Mouse (Mus musculus): ENCODE measurements around the gene Usp2.

Gene Usp2

DNA sequence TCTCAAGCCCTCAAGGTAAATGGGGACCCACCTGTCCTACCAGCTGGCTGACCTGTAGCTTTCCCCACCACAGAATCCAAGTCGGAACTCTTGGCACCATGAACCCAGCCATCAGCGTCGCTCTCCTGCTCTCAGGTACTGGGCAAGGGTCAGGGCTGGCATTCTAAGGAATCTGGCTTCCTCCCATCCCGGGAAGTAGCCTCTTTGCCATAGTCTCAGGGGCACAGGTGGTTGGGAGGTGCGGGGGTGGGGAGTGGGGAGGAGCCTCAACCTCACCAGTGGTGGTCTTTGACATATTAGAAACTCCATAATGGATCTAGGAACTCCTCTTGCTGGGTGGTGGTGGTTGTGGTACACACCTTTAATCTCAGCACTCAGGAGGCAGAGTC is 20.9 kb upstream of the Usp2 start:
- DNase-seq (ENCODE audit: low read depth, low spot score), result no peak

DNA sequence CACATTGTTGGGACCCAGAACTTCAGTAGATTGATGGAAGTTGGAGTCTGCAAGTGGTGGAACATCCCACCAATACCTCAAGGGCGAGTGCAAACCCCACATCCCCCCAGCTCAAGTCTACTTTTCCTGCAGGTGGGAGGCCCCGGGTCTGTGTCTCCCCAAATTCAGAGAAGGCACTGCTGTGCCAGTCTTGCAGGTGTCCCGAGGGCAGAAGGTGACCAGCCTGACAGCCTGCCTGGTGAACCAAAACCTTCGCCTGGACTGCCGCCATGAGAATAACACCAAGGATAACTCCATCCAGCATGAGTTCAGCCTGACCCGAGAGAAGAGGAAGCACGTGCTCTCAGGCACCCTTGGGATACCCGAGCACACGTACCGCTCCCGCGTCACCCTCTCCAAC is 20.4 kb upstream of the Usp2 start:
- no peak for DNase-seq (ENCODE audit: low read depth, low spot score)

DNA sequence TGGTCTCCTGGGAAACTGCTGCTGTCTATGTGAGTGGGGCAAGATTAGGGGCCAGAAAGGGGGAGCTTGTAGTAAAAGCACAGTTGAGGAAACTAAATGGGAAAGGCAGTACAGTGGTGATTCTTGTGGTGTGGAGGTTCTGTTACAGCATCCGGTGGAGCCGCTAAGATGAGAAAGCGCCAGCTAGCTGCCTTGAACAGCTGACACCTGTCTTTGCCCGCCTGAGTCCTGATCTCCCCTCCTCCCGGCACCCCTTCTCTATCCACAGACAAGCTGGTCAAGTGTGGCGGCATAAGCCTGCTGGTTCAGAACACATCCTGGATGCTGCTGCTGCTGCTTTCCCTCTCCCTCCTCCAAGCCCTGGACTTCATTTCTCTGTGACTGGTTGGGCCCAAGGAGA is 19.8 kb upstream of the Usp2 start:
- no peak for DNase-seq (ENCODE audit: low read depth, low spot score)

DNA sequence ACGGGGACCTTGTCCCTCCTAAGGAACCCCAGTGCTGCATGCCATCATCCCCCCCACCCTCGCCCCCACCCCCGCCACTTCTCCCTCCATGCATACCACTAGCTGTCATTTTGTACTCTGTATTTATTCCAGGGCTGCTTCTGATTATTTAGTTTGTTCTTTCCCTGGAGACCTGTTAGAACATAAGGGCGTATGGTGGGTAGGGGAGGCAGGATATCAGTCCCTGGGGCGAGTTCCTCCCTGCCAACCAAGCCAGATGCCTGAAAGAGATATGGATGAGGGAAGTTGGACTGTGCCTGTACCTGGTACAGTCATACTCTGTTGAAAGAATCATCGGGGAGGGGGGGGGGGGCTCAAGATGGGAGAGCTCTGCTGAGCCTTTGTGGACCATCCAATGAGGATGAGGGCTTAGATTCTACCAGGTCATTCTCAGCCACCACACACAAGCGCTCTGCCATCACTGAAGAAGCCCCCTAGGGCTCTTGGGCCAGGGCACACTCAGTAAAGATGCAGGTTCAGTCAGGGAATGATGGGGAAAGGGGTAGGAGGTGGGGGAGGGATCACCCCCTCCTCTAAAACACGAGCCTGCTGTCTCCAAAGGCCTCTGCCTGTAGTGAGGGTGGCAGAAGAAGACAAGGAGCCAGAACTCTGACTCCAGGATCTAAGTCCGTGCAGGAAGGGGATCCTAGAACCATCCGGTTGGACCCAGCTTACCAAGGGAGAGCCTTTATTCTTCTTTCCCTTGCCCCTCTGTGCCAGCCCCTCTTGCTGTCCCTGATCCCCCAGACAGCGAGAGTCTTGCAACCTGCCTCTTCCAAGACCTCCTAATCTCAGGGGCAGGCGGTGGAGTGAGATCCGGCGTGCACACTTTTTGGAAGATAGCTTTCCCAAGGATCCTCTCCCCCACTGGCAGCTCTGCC is 19.0 kb upstream of the Usp2 start:
- DNase-seq (ENCODE audit: low read depth, low spot score), result no peak

DNA sequence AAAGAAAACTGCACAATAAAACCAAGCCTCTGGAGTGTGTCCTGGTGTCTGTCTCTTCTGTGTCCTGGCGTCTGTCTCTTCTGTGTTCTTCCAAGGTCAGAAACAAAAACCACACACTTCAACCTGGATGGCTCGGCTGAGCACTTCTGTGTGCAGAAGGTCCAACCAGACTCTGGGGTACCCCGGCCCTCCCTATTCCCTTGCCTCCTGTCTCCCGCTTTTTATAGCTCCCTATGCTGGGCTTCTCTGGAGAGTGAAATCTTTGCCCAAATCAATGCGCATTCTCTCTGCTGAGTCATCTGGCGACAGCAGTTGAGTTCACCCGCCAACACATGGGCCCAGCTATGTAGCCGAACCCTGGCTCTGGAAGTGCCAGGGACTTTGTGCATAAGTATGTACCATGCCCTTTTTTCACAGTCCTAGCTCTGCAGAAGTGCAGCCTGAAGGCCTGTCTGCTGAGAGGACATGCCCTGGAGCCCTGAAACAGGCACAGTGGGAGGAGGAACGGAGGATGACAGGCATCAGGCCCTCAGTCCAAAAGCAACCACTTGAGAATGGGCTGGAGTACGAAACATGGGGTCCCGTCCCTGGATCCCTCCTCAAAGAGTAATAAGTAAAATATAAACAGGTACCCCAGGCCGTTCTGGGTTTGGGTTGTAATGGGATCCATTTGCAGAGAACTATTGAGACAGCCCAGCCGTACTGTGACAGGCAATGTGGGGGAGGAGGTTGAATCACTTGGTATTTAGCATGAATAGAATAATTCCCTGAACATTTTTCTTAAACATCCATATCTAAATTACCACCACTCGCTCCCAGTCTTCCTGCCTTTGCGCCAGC is 18.1 kb upstream of the Usp2 start:
- peak; percentile 88 for DNase-seq (ENCODE audit: low read depth, low spot score)

DNA sequence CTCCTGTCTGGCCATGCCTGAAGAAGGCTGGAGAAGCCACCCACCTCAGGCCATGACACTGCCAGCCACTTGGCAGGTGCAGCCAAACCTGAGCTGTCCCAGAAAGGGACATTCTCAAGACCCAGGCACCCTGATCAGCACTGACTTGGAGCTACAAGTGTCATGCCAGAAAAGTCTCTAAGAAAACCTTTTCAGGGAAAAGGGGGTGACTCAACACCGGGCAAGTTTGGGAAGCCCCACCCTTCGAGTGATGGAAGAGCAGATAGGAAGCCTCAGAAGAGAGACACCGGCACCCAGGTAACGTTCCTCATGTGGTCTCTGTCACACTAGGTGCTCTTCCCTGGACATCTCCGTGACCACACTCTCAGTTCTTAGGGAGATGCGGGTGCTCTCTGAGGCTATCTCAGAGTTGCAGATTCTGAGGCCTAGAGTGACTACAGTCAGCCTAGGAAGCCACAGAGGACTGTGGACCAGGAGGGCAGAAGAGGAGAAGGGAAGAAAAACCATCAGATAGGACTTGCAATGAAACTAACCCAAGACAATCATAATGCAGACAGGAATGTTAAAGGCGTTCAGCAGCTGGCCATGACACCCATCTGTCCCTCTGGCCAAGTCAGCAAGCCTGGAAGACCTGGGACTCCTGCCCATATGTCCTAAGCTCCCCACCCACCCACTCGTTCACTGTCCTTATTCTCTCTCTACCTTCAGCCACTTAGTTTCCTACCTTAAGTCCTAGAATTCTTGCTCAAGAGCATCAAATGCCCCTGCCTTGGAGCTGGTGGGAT is 17.2 kb upstream of the Usp2 start:
- DNase-seq (ENCODE audit: low read depth, low spot score), result no peak

DNA sequence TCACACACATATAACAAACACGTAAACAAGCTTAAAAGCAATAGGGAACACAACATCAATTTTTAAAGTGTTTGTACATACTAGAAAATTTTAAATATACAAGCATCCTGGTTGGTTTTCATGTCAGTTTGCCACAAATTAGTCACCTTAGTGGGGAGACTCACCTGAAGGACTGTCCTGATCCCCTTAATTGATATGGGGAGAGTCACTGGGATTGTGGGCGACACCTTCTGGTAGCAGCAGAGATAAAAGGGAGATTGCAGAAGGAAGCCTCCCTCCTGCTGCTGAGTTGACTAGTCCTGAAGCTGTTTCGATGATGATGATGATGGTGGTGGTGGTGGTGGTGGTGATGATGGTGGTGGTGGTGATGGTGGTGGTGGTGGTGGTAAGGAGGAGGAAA is 14.0 kb upstream of the Usp2 start:
- DNase-seq (ENCODE audit: low read depth, low spot score), result no peak

DNA sequence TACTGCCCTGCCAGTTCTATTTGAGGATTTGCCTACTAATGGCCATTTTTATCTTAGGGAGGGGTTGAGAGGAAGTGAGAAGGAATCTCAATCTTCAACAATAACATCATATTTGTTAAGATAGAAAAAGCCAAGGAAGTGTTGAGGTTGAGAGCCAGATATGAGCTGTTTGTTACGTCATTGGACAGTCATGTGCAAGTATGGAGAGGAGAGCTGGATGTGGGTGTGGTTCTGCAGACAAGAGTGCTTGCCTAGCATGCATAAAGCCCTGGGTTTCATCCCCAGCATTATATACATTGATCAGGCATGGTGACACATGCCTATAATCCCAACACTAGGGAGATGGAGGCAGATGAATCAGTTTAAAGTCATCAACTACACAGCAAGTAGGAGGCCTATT is 12.9 kb upstream of the Usp2 start:
- no peak for DNase-seq (ENCODE audit: low read depth, low spot score)

DNA sequence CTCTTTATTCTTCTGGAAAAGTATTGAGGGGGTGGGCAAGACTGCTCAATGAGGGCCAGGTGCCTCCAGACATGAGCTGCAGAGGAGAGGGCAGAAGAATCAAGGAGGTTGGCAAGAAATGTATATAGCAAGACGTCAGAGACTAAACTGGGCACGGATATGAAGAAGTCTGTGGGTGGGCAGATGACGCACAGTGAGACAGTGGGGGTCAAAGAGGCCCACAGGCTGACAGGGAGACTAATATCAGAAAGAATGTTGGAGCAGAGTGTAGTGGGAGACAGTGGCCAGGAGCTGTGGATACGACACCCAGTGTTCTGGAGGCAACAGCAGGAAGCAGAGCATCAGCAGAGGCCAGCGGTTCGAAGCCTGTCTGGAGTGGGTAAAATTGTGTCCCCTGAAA is 8.2 kb upstream of the Usp2 start:
- DNase-seq (ENCODE audit: low read depth, low spot score), result no peak

DNA sequence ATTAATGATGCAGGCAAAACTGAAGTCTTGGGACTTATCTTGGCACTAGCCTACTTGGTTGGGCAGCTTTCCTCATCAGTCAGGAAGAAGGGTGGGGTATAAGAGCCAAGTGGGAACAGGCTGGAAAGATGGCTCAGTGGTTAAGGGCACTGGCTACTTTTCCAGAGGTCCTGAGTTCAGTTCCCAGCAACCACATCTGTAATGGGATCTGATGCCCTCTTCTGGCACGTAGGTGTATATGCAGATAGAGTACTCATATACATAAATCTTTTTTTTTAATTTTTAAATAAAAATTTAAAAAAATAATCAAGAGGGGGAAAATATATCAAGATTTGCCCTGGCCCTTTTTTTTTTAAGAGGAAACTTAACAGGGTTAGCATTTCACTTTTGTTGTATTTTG is 1.6 kb upstream of the Usp2 start:
- DNase-seq (ENCODE audit: low read depth, low spot score), result no peak

DNA sequence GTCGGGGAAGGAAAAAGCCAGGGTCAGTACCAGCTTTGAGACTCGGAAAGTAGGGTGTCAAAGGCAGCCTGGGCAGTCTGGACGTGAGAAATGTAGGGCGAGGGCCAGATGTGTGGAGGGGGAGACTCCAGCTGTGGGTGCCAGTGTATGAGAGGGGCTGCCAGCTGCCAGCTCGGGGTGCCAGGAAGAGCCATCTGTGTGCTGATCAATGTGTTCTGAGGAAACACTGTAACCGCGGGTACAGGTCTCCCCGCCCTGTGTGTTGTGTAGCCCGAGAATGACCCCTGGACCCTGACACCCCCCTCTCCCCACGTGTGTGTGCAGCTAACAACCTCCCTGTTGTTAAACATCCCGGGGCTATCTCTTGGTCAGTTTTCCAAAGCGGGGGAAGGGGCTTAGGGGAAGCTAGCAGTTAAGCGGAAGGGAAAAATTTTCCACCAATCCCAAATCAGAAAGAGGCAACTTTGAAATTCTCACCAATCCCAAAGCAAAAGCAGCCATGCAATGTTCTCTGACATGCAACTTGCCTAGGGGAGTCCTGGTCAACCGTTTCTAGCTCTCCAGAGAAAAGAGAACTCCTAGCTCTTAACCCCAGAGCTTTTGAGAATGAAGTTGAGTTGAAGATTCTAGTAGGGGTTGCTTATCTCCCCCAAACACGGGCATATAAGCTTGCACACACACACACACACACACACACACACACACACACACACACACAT is 579 bp downstream of the Usp2 start:
- peak; percentile 69 for DNase-seq (ENCODE audit: low read depth, low spot score)

DNA sequence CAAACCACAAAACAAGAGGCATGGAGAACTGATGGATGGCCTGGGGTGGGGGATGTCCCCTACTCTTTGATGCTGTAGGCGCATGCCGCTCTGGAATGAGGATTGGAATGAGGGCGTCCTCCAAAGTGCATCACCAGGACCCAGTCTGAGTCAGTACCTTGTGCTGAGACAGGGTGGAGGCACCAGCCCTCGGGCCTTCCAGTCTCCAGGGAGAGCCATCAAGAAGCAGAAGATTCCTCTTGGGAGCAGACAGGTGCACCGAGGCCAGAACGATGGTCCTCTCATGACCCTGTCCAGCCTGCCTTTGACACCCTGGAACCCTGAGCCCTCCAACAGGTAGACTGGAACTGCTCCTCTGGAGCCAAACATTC is 1.1 kb downstream of the Usp2 start:
- no peak for DNase-seq (ENCODE audit: low read depth, low spot score)

DNA sequence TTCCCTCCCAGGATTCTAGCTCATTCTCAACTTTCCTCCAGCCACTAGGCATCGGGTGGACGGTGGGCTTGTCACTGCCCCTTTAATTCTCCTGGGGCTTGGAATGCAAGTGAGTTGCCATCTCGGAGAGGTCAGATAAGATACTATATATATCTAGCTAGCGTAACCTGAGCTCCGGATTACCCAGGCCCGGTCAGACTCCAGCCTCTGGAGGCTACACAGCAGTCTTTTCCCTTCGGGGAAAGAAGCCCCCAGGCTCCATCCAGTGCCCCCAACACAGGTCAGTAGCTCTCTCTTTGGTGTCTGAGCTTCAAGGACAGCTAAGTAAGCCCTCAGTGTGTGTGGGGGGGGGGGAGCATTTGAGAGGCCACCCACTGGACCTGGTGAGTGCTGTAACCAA is 2.4 kb downstream of the Usp2 start:
- no peak for DNase-seq (ENCODE audit: low read depth, low spot score)

DNA sequence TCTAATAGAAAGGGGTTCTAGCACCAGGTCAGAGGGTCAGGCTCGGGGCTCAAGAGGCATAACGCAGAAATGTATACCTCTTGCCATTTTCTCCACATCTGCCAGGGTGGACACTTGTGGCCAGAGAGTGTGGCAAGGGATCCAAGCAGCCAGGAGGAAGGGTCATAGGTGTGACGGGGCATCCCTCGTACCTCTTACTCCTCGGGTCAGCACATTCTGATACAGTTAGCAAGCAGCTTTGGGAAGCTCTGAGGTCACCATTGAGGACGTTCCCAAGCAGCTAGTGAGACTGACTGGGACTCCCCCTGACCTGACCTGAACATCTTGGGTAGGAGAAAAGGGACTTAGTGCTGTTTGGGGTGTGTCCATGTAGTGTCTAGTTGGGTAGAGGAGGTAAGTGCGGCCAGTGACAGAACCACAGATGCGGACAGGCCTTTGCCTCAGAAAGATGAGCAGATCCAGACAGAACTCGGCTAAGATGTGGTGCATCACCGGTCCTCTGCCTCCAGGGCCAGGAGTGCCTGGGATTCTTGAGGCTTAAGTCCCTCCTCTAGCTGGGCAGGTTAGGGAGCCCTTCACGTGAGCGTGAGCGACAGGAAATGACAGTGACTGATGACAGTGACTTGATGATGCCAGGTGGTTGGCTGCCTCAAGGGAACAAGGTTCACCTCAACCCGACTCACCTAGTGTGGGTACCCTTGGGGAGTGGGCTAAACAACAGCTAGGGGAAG is 3.5 kb downstream of the Usp2 start:
- no peak for DNase-seq (ENCODE audit: low read depth, low spot score)

DNA sequence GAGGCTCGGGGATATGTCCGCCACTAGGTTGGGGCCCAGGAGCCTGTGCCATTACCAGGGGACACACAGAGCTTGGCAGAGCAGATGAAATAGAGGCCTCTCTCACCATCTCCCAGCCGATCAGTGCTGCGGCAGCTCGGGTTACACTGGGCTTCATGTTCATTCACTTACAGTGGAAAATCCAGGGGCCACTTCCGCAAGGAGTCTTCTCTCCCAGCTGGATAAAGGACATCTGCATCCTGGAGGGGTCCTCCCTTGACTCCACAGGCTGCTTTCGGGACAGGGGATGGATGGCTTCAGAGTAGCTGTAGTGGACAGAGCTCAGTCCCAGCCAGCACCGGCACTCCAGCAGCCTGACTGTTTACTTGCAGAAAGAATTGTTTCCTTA is 4.0 kb downstream of the Usp2 start:
- DNase-seq (ENCODE audit: low read depth, low spot score), result no peak

DNA sequence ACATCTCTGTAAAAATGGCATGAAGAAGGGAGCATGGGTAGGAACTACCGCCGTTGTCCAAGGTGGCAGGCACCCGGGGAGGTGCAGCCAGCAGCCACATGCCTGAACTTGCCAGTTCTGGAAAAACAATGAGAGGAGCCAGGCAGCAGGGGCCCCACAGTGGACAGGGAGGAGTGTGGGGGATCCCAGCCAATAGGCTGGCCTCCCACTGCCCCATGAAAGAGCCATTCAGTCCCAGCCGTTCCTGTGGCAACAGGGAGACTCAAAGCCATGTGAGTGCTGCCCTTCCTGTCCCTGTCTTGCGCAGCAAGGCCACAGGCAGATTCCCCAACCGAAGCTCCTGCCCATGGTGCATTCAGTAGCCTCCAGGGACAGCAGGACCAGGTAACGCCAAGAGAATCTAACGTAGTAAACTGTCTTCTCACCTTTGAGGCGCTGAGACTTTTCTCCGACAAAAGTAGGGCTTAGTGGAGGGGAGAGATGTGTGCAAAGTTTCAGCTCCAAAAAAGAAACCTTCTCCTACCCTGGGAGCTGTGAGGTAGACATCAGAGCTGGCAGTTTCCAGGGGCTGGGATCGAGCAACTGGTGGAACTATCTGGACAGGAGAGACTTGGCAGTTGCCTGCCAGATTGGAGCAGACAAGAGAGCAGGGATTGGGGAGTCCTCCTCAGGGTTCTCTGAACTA is 5.2 kb downstream of the Usp2 start:
- DNase-seq (ENCODE audit: low read depth, low spot score), result peak; percentile 90

DNA sequence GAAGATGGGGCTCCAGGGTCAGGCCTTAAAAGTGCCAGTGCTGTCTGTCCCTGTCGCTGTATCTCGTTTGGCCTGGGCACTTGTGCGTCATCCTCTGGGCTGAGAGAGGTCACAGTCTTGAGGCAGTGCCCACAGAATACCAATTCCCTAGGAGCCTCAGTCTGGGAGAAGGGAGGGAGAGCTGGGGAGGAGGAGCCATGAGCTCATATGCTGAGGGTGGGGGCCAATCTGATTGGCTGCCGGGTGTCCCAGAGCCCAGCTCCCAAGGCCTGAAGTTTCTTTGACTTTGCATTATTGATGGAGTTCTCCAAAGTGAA is 5.7 kb downstream of the Usp2 start:
- peak; percentile 81 for DNase-seq (ENCODE audit: low read depth, low spot score)

DNA sequence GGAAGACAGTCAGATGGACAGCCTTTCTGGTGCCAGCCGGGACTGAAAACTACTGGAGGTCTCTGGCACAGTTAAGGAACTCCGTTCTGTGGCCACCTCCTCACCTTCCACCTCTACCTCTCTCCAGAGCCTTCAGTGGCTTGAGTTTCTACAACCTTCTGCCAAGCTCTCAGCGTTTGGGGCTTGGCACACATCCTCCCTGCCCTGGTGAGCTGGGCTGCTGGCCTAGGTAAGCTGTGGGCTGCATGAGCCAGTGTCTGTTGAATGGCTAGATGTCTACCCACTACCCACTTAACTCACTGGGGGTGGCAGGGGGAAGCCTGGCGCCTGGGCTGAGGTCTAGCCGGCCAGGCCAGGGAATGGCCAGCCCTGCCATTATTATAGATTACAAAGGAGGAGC is 6.3 kb downstream of the Usp2 start:
- DNase-seq (ENCODE audit: low read depth, low spot score), result peak; percentile 71

DNA sequence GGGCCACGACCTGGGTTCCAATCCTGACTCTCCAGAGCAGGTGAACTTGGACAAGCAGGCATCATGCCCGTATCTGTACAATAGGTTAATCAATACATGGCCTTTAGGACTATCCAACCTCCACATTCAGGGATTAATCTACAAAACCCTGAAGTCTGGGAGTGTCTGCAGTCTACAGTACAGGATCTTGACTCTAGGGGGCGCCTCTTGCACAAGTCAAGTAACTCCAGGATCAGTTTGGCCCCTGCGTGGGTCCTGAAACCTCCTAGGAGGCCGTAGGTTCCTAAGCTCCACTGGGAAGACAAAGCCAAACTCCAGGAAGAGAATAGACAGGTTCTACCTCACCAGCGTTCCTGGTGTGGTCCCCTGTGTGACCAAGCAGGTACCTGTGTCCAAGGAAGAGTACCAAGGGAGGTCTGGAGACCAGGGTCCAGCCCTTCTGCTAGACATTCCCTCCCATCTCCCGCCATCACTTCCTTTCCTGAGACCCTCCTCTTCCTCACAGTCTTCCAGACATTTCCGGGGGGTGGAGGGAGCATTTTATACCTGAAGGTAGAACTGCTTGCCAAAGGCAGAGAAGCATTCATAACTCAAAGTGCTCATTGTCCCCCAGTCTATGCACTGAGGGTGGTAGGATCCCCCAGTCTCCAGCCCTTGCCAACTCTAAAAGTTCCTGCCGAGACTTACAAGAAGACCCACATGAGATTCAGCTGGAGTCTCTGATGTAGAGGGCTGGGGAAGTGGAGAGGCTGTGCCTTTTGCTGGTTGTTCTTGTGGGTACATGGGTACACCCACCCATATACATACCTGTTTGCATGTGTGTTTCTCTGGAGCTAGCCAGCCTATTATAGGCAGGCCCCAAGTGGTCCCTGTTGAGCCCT is 7.8 kb downstream of the Usp2 start:
- peak; percentile 82 for DNase-seq (ENCODE audit: low read depth, low spot score)

All from brain, adult 2 months (tissue).